Mouse (Mus musculus) testis, adult 10 weeks (tissue): ENCODE data around the gene Scn4a. TPM values are rescaled to one million over a fixed set of nuclear protein-coding genes. Genes with fewer than 3 reads are reported as not detected.

Source experiments
- polyA plus RNA-seq: library from polyadenylated mRNA; stranded (reverse); fragments of 350-450 nt; fragmentation: Illumina TruSeq; extraction: RNeasy Lipid Tissue Mini Kit (QIAGEN cat#74804); gene quantifications from one replicate; pipeline ENCODE4 v1.2.3, GENCODE M21; 2014; ENCODE audit warnings: low read depth, low replicate concordance

The Scn4a gene
- 0.29 TPM for polyA plus RNA-seq

GRCm38 (mm10) chr11:106353188-106353587, at the start of gene Scn4a:
TSS of gene Scn4a (minus strand) at chr11:106353288.

GRCm38 (mm10) chr11:106387791-106388216, 34.7 kb upstream of the Scn4a start, which contains the start of gene Icam2:
TSS of gene Icam2 (minus strand) at chr11:106388075.

GRCm38 (mm10) chr11:106365366-106365765, 12.3 kb upstream of the Scn4a start, which contains the start of gene Prr29:
TSS of gene Prr29 (plus strand) at chr11:106365472.

GRCm38 (mm10) chr11:106314333-106314812, 38.7 kb downstream of the Scn4a start, which contains the start of gene Cd79b:
TSS of gene Cd79b (minus strand) at chr11:106314762.

GRCm38 (mm10) chr11:106301765-106302164, 51.3 kb downstream of the Scn4a start, which contains the start of gene Gh:
TSS of gene Gh (minus strand) at chr11:106301865.

GRCm38 (mm10) chr11:106276454-106276853, 76.6 kb downstream of the Scn4a start, which contains the start of gene Tcam1:
TSS of gene Tcam1 (plus strand) at chr11:106276672.

GRCm38 (mm10) chr11:106272644-106273310, 80.3 kb downstream of the Scn4a start, which contains the start of gene Smarcd2:
TSS of gene Smarcd2 (minus strand) at chr11:106272972.

Other genes starting within 250 kb of the Scn4a start
- gene Gm10840, start 192.4 kb downstream of the Scn4a start, polyA plus RNA-seq = 1.4 TPM
- 106 TPM for gene Limd2, start 192.4 kb downstream of the Scn4a start, polyA plus RNA-seq
- 72.2 TPM for gene Strada, start 151.1 kb downstream of the Scn4a start, polyA plus RNA-seq
- 42.5 TPM for gene Ccdc47, start 136.9 kb downstream of the Scn4a start, polyA plus RNA-seq
- 47.3 TPM for gene Ddx42, start 136.4 kb downstream of the Scn4a start, polyA plus RNA-seq
- gene Ftsj3, start 97.2 kb downstream of the Scn4a start, polyA plus RNA-seq = 18.6 TPM
- gene Psmc5, start 97.1 kb downstream of the Scn4a start, polyA plus RNA-seq = 40.5 TPM
- 13.1 TPM for gene Smarcd2, start 80.3 kb downstream of the Scn4a start, polyA plus RNA-seq
- 34.8 TPM for gene Tcam1, start 76.6 kb downstream of the Scn4a start, polyA plus RNA-seq
- gene Gh, start 51.4 kb downstream of the Scn4a start, polyA plus RNA-seq = not detected
- not detected for gene Cd79b, start 38.5 kb downstream of the Scn4a start, polyA plus RNA-seq
- gene Prr29, start 12.2 kb upstream of the Scn4a start, polyA plus RNA-seq = not detected
- gene Icam2, start 34.8 kb upstream of the Scn4a start, polyA plus RNA-seq = not detected
- 4.4 TPM for gene Ern1, start 134.6 kb upstream of the Scn4a start, polyA plus RNA-seq